Mouse (Mus musculus) MEL (cell line): ENCODE data around the gene C1ql1.

Experiments
- CHD2 ChIP-seq: IDR thresholded peaks from 2 replicates; pipeline ENCODE4 v1.6.1; 2011; ENCODE audit warnings: low read length, improper control_type of control experiment
- CTCF ChIP-seq, 3 experiments: IDR thresholded peaks in 2 of 3; conservative IDR thresholded peaks in 1 of 3; 2 replicates each; pipeline ENCODE4 v1.5.1; 2011 to 2012; ENCODE audit warnings: low read length in 3 of 3, low read depth in 2 of 3, mild to moderate bottlenecking in 2 of 3, improper control_type of control experiment in 1 of 3, inconsistent platforms in 1 of 3, mixed read lengths in 1 of 3, moderate library complexity in 1 of 3; ENCODE audit not compliant: control insufficient read depth in 1 of 3, insufficient read depth in 1 of 3, poor library complexity in 1 of 3, severe bottlenecking in 1 of 3
- EP300 ChIP-seq, 2 experiments: IDR thresholded peaks; 2 replicates each; pipeline ENCODE4 v1.6.1; 2011; ENCODE audit warnings: improper control_type of control experiment in 2 of 2, low read length in 2 of 2, low read depth in 1 of 2, mild to moderate bottlenecking in 1 of 2
- GATA1 ChIP-seq: IDR thresholded peaks from 2 replicates; pipeline ENCODE4 v1.6.1; 2011; ENCODE audit warnings: low read depth, low read length, improper control_type of control experiment
- MAX ChIP-seq: IDR thresholded peaks from 2 replicates; pipeline ENCODE4 v1.6.1; 2011; ENCODE audit warnings: low read length, improper control_type of control experiment
- POLR2A ChIP-seq, 2 experiments: IDR thresholded peaks; 2 replicates each; pipeline ENCODE4 v1.6.1; 2011 to 2012; ENCODE audit warnings: low read length in 2 of 2, mild to moderate bottlenecking in 2 of 2, control low read depth in 1 of 2, improper control_type of control experiment in 1 of 2, low read depth in 1 of 2, moderate library complexity in 1 of 2; ENCODE audit not compliant: control insufficient read depth in 1 of 2, insufficient read depth in 1 of 2, poor library complexity in 1 of 2
- POLR2AphosphoS2 ChIP-seq: IDR thresholded peaks from 2 replicates; pipeline ENCODE4 v1.6.1; 2011; ENCODE audit warnings: low read length, improper control_type of control experiment
- TAL1 ChIP-seq: IDR thresholded peaks from 2 replicates; pipeline ENCODE4 v1.6.1; 2012; ENCODE audit warnings: mild to moderate bottlenecking, inconsistent platforms, low read length, moderate library complexity, mixed read lengths
- TBP ChIP-seq: IDR thresholded peaks from 2 replicates; pipeline ENCODE4 v1.8.0; 2011; ENCODE audit warnings: low read depth, low read length, improper control_type of control experiment

DNA sequence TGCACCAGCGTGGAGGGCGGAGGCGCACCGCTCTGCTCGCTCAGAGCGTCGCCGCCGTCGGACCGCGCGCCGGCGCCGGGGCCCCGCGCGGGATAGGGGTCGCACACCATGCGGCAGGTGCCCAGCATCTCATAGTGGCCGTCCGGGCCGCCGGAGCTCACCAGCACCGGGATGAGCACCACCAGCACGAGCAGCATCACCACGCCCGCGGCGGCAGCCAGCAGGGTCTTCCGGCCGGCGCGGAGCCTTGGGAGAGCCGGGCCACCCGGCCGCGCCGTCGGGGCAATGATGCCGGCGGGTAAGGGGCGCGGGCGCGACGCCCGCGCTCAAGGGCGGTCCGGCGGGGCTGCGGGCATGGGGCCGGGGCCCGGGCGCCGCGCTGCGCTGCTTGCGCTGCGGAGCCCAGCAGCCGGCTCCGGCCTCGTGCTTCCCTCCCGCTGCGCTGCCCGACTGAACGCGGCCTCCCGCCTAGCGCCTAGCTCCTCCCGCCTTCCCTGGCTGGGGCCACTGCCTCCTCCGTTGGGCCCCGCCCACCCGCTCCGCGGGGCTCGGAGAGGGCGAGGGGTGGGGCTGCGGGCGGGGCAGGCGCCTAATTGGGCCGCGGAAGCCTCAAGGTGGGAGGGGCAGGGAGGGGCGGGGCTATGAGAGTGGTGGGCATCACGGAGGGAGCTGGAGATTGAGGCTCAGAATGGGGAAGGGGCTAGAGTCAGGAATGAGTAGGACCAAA, at the start of gene C1ql1:
- TF ChIP-seq CTCF (IDR thresholded peaks at IDR 0.05 in 2 of 3, conservative IDR thresholded peaks at IDR 0.05 in 1 of 3; ENCODE audit: control insufficient read depth in 1 of 3, insufficient read depth in 1 of 3, low read depth in 2 of 3, low read length in 3 of 3, poor library complexity in 1 of 3, severe bottlenecking in 1 of 3) (no peak), EP300 (IDR thresholded peaks at IDR 0.05; ENCODE audit: low read depth in 1 of 2, low read length in 2 of 2) (no peak), CHD2 (no peak), POLR2A (IDR thresholded peaks at IDR 0.05; ENCODE audit: control insufficient read depth in 1 of 2, insufficient read depth in 1 of 2, low read depth in 1 of 2, low read length in 2 of 2, poor library complexity in 1 of 2) (no peak), POLR2AphosphoS2 (no peak), GATA1 (no peak), MAX (no peak), TBP (no peak), TAL1 (no peak)
